Mouse (Mus musculus) lung, postnatal 36 days (tissue): ENCODE results near the gene Gmeb2.

ENCODE experiments used
- DNase-seq: peaks from one replicate; pipeline ENCODE4 v3.0.0; 2022; ENCODE audit warnings: mixed read lengths

The Gmeb2 gene

DNA sequence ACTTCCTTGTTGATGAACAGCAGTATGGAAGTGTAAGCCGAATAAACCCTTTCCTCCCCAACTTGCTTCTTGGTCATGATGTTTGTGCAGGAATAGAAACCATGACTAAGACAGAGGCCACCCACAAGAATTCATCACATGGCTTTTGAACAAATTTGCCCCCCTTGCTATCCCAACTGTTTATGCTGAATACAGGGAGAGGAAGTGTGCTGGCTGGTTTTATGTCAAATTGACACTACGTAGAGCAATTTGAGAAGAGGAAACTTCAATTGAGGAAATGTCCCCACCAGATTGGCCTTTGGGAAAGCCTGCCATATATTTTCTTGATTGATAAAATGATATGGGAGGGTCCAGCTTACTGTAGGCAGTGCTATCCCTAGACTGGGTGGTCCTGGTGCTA is 14.0 kb downstream of the Gmeb2 start:
- DNase-seq: no peak

DNA sequence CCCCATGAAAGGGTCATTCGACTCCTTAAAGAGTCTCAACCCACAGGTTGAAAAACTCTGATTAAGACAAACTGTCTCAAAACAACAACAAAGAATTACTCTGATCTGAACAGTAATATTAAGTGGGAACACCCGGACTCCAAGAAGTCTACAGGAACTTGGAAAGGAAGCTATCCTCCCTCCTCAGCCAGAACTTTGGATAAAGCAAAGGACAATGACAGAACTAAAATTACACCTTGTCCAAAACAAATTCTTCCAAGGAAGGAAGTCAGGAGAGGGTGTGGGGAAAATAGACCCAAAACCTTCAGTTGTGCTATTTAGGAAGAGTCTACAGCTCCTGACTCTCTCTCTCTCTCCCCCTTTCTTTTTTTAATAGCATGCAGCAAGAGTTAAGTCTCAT is 15.7 kb downstream of the Gmeb2 start:
- DNase-seq: peak; percentile 13

DNA sequence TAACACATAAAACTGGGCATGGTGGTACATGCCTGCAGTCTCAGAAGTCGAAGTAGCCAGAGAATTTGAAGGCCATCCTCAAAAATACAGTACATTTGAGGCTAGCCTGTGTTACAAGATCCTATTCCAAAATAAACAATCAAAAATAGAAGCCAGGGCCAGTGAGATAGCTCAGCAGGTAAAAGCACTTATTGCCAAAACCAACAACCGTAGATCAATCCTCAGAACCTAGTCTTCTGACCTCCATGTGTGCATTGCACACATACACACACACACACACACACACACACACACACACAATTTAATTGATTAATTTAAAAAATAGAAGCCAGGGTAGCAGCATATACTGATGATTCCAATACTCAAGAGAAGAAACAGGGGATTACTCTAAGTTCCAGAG is 21.0 kb downstream of the Gmeb2 start:
- no peak for DNase-seq

DNA sequence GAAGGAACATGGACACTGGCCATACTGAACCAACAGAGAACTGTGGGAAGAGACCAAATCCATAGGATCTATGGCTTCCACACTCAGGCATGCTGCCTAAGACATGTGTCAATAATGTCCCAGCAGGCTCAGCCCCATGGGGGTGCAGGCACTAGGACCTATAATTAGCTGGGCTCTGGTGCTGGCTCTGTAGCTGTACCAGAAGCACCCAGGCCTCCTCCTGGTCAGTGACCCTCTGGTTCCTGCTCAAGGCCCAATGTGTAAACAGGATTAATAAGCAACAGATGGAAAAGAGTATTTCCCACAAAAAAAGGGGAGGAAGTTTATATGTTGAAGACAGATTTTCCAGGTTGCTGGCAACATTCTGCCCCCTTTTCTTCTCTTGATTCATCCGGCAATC is 34.6 kb downstream of the Gmeb2 start:
- DNase-seq: no peak

DNA sequence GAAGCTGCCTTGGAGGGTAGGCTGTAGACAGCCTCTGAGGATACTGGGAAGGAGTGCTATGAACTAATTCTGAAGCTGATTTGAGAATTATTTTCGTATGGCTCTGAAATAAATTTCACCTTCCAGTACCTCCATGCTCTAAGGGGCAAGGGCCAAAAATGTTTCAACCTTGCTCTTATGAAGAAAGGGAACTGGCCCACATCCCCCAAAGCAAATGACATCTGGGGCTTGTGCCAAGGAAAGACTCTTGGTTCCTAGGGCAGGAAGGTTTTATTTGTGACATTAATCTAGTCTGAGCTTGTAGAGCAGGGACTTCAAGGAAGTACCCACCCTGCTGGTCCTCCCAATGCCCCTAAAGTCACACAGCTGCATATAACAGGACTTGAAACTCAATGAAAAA is 36.0 kb downstream of the Gmeb2 start:
- DNase-seq: no peak

DNA sequence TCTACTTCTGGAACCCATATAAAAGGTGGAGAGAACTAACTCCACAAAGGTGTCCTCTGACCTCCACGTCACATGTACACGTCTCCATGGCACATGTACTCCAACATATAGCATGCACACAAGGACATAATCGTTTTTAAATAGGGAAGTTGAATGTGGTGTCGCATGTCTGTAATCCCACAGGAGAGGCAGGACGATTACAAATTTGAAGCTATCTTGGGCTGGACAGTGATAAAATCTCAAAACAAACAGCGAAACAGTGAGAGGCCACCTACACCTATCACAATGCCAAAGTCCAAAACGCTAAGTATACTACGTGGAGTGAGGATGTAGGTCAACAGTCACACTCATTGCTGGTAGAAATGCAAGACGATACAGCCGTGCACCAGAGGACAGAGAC is 38.6 kb downstream of the Gmeb2 start:
- no peak for DNase-seq

DNA sequence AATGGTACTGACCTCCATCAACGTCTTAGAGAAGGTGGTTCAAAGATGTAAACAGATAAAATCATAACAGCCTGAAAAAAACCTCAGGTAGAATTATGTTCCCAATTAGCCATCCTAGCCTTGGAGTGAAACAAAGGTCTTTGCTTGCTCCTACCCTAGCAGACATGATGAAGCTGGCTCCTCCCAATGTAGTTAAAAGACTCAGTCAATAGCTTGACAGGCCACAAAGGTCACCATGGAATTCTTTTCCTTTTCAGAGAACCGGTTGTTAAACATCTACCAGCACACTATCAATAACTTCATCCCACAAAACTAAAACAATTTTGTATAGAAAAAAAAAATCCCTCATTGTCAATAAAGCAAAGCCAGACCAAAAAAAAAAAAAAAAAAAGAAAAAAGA is 42.8 kb downstream of the Gmeb2 start:
- no peak for DNase-seq

DNA sequence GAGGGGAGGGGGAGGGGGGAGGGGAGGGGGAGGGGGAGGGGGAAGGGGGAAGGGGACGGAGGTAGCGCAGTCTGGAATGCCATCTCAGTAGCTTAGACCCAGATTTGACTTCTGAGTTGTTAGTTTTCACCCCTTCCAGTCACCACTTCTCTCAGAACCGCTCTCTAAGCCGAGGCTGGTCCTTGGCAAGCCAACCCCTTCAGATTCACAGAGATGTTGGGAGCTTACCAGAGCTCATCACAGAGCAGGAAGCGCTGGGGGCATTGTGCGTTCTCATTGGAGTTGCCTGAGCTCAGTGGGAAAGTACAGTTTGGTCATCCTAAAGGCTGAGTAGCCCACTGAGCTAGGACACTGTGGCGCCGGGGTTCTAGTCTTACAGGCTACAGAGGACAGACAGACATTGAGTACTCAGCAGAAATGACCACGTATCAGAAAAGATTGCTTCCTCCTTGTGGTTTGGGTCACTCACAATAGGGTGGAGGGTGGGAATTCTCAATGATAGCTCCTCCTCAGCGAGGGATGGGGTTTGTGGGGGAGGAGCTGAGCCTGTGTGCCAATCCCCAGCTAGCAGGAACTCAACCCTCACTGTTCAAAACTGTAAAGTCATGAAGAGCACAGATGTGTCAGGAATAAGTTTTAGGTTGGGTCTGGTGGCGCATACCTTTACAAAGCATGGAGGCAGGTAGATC is 44.0 kb downstream of the Gmeb2 start:
- peak; percentile 72 for DNase-seq

DNA sequence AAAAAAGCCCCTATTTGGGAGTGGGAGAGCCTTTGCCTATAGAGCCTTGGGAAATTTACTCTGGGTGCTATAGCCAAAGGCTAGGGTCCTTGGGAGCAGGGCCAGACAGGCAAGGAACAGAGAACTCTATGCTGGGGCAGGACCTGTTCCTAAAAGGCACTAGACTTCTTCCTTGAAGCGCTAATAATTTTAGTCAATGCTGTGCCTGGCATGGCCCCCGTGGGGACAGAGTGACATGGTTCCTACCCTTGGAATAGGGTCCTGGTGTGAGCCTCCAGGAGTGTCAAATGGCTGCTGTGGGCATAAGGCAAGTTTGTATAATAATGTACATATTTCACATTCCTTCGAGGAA is 45.5 kb downstream of the Gmeb2 start:
- no peak for DNase-seq

DNA sequence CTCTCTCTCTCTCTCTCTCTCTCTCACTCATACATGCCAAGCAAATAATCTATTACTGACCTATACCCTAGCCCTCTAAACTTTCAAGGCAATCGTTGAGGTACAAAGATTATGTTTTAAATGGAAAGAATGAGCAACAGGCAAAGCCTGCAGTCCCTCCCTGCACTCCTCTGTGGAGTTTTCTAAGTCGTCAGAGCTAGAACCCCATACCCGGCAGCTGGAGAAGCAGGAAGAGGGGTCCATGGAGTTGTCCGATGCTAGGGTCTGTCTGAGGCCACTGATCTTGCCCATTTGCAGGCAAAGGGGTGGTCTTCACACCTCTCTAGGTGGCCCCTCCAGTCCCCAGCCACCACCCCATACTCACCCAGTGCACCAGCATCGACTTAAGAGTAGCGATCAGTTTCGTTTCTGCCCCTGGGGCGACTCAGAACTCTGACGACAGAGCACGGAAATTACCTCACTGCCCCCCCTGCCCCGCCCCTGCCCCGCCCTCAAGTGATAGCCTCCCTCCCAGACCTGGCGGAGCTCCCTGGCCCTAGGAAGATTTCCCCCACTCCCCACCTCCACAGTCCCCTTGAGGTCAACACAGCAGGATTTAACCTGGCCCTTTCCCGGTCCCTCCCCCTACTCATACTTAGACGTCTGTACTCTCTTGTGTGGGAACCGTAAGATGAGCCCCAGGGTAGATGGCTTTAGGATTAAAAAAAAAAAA is 46.1 kb downstream of the Gmeb2 start, which contains the start of gene Helz2:
TSS of gene Helz2 (minus strand) at position 426 of the 712 bp plus-strand sequence.
- DNase-seq: peak; percentile 79

DNA sequence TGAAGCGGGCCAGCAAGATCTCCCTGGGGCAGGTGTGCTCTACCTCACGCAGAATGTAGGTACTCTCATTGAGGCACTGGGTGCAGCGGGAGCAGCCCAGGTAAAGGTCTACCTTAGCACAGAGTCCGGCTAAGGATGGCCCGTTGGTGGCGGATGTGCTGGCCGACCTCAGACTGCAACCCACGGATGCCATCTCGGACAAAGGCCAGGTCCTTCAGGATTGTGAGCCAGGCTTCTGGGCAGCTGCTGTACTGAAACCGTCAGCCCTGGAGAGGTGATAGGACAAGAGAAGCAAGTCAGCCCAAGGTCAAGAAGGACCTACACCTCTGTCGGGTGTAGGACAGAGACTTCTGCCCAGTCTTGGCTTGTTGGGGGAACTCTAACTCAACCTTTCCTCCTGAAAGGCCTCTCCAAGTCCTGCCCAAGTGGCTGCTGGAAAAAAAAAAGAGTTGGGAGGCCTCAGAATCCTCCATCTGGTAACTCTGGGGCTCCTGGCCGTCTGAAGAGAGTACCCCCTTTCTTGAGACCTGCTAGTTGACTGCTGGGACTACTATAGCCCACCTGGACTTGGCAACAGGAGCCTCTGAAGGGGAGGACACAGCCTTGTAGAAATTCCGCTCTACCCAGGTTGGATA is 46.9 kb downstream of the Gmeb2 start:
- no peak for DNase-seq

DNA sequence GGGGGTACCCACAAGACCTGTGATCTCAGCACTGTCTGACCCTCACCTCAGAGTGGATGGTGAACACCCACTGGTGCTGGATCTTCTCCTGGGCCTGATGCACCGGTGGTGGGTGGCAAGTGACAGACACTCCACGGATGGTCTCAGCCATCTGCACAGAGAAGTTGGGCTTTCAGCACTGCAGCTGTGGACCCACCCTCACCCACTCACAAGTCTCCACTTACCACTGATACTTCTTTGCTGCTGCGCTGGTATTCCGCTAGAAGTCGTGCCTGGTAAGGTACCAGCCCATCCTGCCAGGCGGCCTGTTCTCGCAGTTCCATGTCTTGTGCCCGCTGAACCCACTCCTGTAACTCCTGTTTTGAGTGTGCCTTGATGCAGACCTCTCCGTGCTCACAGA is 48.6 kb downstream of the Gmeb2 start:
- DNase-seq: no peak

DNA sequence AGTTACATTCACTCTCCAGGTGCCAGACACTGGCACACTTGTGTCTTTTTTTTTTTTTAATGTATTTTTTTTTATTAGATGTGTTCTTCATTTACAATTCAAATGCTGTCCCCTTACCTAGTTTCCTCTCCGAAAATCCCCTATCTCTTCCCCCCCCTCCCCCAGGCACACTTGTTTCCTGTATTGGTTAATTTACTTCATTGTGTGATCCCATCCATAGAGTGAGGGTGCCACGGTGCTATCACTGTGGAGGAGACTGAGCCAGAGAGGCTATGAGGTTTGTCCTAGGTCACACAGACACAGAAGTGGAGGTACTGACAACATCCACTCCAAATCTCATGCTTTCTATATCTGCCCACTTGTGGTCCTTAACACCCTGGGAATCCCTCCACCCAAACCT is 49.0 kb downstream of the Gmeb2 start:
- DNase-seq: no peak

DNA sequence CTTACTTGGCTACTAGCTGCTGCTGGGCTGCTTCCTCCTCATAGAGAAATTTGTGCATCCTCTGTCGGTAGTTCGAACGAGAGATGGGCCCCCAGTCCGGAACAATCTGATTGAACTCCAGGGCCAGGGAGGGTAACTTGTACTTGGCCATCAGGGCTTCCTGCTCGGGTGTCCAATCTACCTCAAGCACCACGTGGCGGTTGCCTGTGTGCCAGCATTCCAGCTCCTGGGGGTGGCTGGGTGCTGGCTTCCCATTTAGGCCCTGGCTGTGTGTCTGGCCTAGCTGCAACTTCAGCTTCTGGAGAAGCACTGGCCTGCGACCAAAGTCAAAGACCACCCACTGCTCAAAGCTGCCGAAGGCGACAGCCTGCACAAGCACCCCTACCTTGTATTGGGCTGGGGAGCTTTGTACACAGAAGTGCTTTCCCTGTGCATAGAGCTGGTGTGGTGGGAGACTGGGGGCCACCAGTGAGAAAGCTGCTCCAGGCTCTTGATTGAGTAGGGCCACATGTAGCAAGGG is 49.7 kb downstream of the Gmeb2 start:
- no peak for DNase-seq

DNA sequence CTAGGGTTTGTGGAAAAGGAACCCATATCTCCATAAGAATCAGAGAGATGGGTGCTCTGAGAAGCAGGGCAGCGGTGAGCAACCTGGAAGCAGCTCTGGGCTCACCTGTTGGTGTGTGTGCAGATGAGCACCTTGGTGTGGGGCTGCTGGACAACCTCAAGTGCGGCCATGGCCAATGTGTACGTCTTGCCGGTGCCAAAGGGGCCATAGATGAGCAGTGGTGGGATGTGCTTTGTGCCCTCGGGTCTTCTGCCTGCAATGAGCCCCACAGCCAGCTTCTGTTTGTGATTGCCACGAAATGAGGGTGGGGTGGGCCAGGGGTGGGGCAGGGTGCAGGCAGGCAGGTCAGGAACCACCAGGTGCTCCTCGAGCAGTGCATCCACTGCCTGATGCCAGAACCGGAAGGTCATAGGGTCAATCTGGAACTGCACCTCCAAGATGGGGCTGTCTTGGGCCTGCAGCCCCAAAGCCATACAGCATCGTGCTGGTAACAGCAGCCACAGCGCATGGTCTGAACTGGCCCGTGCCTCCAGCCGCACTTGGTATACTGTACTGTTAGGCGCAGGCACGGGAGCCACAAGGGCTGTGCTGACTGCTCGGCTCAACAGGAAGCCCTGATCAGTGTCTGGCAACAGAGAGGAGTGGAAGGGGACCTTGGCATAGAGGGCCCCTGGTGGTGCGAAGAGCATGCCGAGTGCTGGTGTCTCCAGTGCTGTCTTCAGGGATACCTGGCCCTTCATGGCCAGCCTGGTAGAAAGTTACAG is 50.4 kb downstream of the Gmeb2 start:
- no peak for DNase-seq

DNA sequence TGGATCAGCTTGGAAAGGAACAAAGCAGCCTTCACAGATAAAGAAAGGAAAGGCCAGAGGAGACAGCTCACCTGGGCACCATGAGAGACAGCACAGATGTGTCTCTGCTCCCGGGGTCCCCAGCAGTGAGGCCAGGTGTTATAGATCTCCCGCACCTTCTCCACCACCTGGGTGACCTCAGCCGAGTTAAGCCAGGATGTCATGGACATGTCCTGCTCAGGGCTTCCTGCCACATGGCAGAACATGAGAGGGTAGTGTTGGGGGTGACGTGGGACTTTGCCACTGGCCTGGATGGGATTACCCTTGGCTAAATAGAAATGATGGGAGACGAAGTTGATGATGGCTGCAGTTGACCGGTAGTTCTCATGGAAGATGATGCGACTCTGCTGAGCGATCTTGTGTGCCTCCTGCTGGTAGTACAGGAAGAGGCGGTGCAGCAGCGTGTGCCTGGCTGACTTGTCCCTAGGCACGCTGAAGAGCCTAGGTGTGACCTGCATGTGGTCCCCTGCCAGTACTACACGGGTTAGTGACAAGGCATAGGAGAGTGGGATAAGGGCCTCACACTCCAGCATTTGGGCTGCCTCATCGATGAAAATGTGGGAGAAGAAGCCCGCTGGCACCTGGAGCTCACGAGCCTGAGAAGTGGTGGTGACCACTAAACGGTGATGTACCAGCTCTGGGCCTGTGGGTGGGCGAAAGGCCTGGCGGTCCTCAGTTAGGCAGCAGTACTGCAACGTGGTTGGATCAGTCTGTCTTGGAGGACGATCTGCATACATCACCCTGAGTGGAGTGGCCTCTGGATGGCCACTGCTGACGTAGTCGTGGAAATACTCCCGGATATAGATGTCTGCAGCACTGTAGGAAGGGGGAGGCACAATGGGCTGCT is 51.9 kb downstream of the Gmeb2 start:
- peak; percentile 49 for DNase-seq

DNA sequence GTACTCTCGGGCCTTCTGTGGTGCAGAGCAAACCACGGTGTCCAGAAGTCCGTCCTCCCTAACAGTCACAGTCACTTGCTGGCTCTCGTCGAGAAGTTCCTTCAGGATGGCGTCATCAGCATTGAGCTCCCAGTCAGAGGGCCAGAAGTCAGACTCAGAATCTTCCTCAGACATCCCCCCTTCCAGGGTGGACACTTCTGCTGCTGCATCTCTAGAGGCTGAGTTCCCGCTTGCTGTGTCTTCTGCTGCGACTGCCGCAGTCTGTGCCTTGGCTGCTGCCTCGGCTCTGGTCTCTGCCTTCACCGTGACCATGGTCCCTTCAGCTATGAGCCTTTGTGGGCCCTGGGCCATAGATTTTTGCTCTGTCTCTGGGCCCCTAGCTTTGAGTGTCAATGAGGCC is 53.2 kb downstream of the Gmeb2 start:
- DNase-seq: no peak

DNA sequence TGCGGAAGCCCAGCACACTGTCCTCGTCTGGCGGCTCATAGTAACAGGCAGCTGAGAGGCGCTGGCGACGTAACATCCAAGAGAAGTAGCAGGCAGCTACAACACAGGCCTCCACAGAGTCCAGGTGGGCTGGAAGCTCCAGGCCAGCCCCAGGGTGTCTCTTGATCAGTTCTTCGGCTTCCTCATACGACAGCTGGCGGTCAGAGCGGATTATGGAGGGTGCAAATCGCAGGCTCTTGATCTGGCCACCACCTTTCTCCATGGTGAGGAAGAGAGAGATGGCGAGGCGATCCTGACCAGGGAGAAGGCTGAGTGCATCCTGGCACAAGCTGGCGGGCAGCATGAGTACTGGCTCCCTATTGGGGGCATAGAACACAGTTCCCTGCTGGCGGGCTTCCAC is 54.4 kb downstream of the Gmeb2 start:
- DNase-seq: no peak

DNA sequence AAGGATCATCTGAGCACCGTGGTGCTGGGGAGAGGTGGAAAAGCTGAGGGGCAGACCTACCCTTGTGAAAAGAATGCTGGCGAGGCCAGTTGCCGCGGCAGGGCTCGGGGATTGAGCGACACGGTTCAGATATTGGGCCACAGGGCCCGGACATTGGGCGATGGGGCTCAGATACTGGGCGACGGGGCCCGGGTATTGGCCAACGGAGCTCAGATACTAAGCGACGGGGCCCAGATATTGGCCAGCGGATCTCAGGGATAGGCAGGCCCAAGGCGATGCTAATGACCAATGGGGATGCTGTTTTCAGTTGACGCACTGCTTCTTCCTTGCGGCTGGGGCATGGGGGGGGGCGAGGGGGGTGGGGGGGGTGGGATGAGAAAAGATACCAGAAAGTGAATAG is 56.7 kb downstream of the Gmeb2 start:
- DNase-seq: no peak

DNA sequence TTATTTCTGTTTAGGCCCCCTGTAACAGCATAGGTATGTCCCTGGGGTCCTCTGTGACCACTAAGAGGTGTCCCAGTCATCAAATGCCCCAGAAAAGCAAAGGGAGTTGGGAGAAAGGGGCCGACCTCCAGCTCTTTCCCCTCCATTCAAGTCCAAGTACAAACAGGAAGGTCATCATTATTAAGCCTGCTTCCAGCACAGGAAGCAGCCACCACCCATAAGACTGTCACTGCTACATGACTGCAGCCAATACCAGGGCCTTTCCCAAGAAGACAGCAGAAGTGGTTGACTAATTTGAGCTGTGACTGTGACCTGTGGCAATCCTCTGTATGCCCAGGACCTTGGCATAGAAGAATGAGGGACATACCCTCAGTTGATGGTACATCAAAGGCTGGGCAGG is 59.5 kb downstream of the Gmeb2 start:
- peak; percentile 69 for DNase-seq

DNA sequence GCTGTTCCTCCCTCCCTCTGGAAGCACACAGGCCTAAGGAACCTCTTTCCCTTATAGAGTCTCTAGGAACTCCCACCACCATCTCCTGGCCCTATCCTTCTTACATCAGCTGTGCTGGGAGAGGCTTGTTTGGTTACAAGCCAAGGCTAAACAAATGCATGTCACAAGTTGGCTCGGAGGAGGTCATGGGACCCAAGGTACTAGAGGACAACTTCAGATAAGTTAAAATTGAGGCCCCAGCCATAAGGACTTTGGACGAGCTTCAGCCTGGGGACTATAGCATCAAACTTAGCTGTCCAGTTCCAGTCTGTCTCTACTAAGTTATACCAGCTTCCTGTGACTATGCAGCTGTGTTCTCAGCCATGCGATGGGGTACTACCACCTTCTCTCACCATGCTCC is 60.7 kb downstream of the Gmeb2 start:
- no peak for DNase-seq

DNA sequence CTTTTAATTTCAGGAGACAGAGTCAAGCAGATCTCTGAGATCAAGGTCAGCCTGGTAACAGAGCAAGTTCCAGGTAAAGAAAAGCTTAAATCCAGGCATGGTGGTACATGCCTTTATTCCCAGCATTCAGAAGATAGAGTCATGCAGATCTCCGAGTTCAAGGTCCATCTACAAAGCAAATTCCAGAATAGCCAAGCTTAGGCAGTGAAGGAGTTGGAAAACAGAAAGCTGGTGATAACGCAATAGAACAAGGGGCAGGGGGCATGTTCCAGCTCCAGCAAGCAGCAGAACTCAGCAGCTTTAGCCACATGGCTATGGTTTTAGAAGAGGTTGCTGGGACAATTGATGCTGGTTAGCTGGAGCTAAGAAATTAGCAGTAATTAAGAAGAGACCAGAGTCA is 62.8 kb downstream of the Gmeb2 start:
- DNase-seq: no peak
